Mouse (Mus musculus) midbrain, embryonic 12.5 days (tissue): Measurements from ENCODE around the gene Npl. TPM values are rescaled to one million over a fixed set of nuclear protein-coding genes. Genes with fewer than 3 reads are reported as not detected.
"Not testable (repeated sequence)": the region's sequence is repeated elsewhere in the genome, so short reads cannot be mapped to it uniquely, and the experiment has no call there.

Experiments used
- ATAC-seq: fragments of 200-750 bp; cut with Nextera tagmentation; 2 replicates; pipeline ENCODE4 v1.8.0; 2017; ENCODE audit warnings: low read depth, moderate TSS enrichment, moderate library complexity; ENCODE audit not compliant: low FRiP score
- H3K27ac ChIP-seq: fragments of 300-500 bp; sonication (generic); replicated peaks from 2 replicates; pipeline ENCODE4 v1.5.1; 2016; ENCODE audit warnings: mild to moderate bottlenecking
- H3K27me3 ChIP-seq: fragments of 300-500 bp; sonication (generic); 2 replicates; pipeline ENCODE4 v1.6.1; 2016; ENCODE audit warnings: mild to moderate bottlenecking
- H3K36me3 ChIP-seq: fragments of 300-500 bp; sonication (generic); 2 replicates; pipeline ENCODE4 v1.6.1; 2016
- H3K4me1 ChIP-seq: fragments of 300-500 bp; sonication (generic); 2 replicates; pipeline ENCODE4 v1.6.1; 2016
- H3K4me2 ChIP-seq: fragments of 300-500 bp; sonication (generic); replicated peaks from 2 replicates; pipeline ENCODE4 v1.6.1; 2016; ENCODE audit warnings: mild to moderate bottlenecking, moderate library complexity
- H3K4me3 ChIP-seq: fragments of 300-500 bp; sonication (generic); 2 replicates; pipeline ENCODE4 v1.5.1; 2016; ENCODE audit warnings: mild to moderate bottlenecking
- H3K9ac ChIP-seq: fragments of 300-500 bp; sonication (generic); replicated peaks from 2 replicates; pipeline ENCODE4 v1.6.1; 2016; ENCODE audit warnings: mild to moderate bottlenecking, moderate library complexity
- H3K9me3 ChIP-seq: fragments of 300-500 bp; sonication (generic); 2 replicates; pipeline ENCODE4 v1.6.1; 2016; ENCODE audit warnings: mild to moderate bottlenecking
- WGBS: fragments of 180-500 bp; shearing (Covaris S2); methylation state at CpG from one replicate; pipeline ENCODE4 v1.1.7; 2016; 5-methylcytosine and 5-hydroxymethylcytosine counted together
- polyA plus RNA-seq: library from polyadenylated mRNA; unstranded; fragments of >200 nt; fragmentation: Nextera tagmentation; extraction: Ambion mirVana; gene quantifications from 2 replicates; pipeline ENCODE4 v1.2.1, GENCODE M21; 2016

The Npl gene
- polyA plus RNA-seq, 1 experiment from 2014 or later = 16.7 TPM

DNA sequence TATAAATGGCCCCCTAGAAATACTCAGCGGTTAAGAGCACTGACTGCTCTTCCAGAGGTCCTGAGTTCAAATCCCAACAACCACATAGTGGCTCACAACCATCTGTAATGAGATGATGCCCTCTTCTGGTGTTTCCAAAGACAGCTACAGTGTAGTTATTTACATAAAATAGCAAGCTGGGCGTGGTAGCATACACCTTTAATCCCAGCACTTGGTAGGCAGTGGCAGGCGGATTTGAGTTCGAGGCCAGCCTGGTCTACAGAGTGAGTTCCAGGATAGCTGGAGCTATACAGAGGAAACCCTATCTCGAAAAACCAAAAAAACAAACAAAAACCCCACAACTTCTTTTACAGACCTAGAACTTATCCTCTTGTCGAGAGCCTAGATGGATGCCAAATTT is 63.7 kb downstream of the Npl start:
- peaks cover 15% of the 10 kb centered on the region for H3K36me3 ChIP-seq
- peaks cover 25% of the 10 kb centered on the region for H3K4me1 ChIP-seq
- H3K27me3 ChIP-seq, H3K27ac ChIP-seq, H3K9me3 ChIP-seq, ATAC-seq: not testable (repeated sequence)
- peak overlapping the region; percentile 98 for H3K9ac ChIP-seq
- H3K4me2 ChIP-seq = peak overlapping the region; percentile 91
- 11% methylated on average over 6 of the region's 6 CpGs for WGBS
- H3K4me3 ChIP-seq = peak overlapping the region; percentile 100

DNA sequence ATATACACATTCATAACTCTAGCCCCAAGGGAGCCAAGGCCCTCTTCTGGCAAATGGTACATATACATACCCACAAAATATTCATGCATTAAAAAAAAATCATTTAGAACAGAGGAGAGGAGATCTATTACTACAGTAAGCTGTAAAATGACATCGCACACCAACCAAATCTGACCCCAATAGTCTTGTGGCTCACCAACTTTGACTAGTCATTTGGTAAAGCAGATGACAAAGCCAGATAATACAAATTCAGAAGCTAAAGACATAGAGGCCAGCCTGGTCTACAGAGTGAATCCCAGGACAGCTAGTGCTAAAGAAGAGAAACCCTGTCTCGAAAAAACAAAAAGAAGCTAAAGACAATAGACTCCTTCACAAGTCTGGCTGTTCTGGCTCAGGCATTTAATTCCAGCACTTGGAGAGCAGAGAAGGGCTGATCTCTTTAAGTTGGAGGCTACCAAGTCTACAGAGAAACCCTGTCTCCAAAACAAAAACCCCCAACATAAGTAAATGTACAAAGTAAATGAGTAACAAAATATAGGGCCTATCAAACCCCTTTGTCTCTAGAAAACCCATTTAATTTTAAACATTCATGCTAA is 64.5 kb downstream of the Npl start:
- Histone ChIP-seq H3K9me3 (no peaks in the 10 kb centered on the region), H3K4me3 (peak overlapping the region; percentile 100), H3K4me1 (peaks cover 25% of the 10 kb centered on the region), H3K27me3 (no peaks in the 10 kb centered on the region), H3K4me2 (peak overlapping the region; percentile 91), H3K36me3 (peaks cover 23% of the 10 kb centered on the region), H3K27ac (no peak overlapping the region), H3K9ac (peak overlapping the region; percentile 52; the same call in 1 of the 2 replicates)
- no peak for ATAC-seq
- WGBS = 43% methylated on average over 2 of the region's 2 CpGs

GRCm38 (mm10) chr1:153481025-153481412 is 68.8 kb downstream of the Npl start:
- Histone ChIP-seq H3K4me1 (peaks cover 23% of the 10 kb centered on the region), H3K27me3 (no peaks in the 10 kb centered on the region), H3K4me3 (no peak overlapping the region), H3K9ac (no peak overlapping the region), H3K27ac (no peak overlapping the region), H3K36me3 (peaks cover 61% of the 10 kb centered on the region), H3K4me2 (no peak overlapping the region), H3K9me3 (no peaks in the 10 kb centered on the region)
- ATAC-seq = peak; percentile 52; the same call in 1 of the 2 replicates
- 56% methylated on average over 1 of the region's 1 CpGs for WGBS

- Histone ChIP-seq H3K9ac (no peak overlapping the region), H3K36me3 (peaks cover 63% of the 10 kb centered on the region), H3K4me1 (peaks cover 20% of the 10 kb centered on the region), H3K4me3 (no peak overlapping the region), H3K27ac (no peak overlapping the region), H3K27me3 (no peaks in the 10 kb centered on the region), H3K9me3 (no peaks in the 10 kb centered on the region), H3K4me2 (no peak overlapping the region)
- WGBS = 57% methylated on average over 1 of the region's 1 CpGs
- ATAC-seq = peak; percentile 34; the same call in 1 of the 2 replicates
Measured at GRCm38 (mm10) chr1:153480386-153481024, 69.3 kb downstream of the Npl start.

DNA sequence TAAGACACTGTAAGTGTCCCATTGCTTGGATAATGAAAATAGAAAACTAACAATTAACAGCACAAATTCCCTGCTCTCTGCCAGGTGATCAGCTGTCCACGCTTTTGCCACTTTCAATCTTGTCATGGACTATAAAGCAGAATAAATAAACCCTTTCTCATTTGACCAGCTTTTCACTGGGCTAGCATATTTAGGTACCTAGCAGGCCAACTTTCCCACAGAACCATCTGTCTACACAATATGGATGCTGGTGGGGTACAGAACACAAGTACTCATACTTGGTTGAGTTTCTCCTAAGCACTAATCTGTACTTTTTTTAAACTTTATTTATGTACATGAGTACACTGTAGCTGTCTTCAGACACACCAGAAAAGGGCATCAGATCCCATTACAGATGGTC is 70.5 kb downstream of the Npl start:
- Histone ChIP-seq H3K27ac (no peak overlapping the region), H3K4me2 (no peak overlapping the region), H3K9ac (no peak overlapping the region), H3K36me3 (peaks cover 73% of the 10 kb centered on the region), H3K27me3 (no peaks in the 10 kb centered on the region), H3K4me1 (peaks cover 8% of the 10 kb centered on the region), H3K9me3 (no peaks in the 10 kb centered on the region), H3K4me3 (no peak overlapping the region)
- 84% methylated on average over 1 of the region's 1 CpGs for WGBS
- ATAC-seq = no peak

DNA sequence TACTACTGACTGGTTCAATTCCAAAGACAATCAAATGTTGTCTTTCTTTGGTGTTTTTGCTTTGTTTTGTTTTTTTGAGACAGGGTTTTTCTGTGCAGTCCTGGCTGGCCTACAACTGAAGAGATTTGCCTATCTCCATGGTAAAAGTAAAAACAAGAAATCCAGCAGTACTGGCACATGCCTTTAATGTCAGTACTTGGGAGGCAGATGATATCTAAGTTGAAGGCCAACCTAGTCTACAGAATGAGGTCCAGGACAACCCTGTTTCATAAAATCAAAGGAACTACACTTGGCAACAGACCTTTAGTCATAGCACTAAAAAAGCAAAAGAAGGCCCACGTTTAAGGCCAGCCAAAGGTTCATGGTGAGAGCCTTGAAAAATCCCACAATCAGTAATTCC is 88.0 kb downstream of the Npl start:
- Histone ChIP-seq H3K4me2 (no peak overlapping the region), H3K9ac (no peak overlapping the region), H3K4me1 (no peaks in the 10 kb centered on the region), H3K4me3 (no peak overlapping the region), H3K9me3 (no peaks in the 10 kb centered on the region), H3K27ac (no peak overlapping the region), H3K27me3 (no peaks in the 10 kb centered on the region), H3K36me3 (peaks cover 88% of the 10 kb centered on the region)
- WGBS = 91% methylated on average over 1 of the region's 1 CpGs
- no peak for ATAC-seq

DNA sequence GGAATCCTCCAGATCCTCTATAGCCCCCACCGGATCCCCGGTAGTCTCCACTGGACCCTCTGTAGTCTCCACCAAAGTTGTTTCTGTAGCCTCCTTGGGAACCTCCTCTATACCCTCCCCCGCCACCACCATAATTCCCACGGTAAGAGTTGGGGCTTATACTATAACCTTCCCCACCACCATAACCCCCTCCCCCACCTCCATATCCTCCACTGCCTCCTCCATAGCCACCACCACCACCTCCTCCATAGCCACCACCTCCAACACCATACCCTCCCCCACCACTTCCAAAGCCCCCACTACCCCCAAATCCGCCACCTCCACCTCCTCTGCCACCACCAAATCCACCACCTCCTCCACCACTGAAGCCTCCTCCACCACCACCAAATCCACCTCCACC is 93.7 kb downstream of the Npl start:
- ATAC-seq = peak; percentile 50; the same call in 1 of the 2 replicates

GRCm38 (mm10) chr1:153453146-153453642 is 96.7 kb downstream of the Npl start:
- Histone ChIP-seq H3K4me3 (no peak overlapping the region), H3K27ac (0 out of 2 replicates have a peak overlapping the region, but pooled peaks have one; percentile 15), H3K4me1 (no peaks in the 10 kb centered on the region), H3K36me3 (peaks cover 39% of the 10 kb centered on the region), H3K27me3 (no peaks in the 10 kb centered on the region), H3K9ac (no peak overlapping the region), H3K4me2 (no peak overlapping the region), H3K9me3 (no peaks in the 10 kb centered on the region)
- 85% methylated on average over 3 of the region's 3 CpGs for WGBS
- no peak for ATAC-seq

More for the DNA sequence above, 93.7 kb downstream of the Npl start:
- Histone ChIP-seq H3K27ac (no peak overlapping the region), H3K9ac (no peak overlapping the region), H3K9me3 (no peaks in the 10 kb centered on the region), H3K4me2 (no peak overlapping the region), H3K27me3 (no peaks in the 10 kb centered on the region), H3K4me1 (no peaks in the 10 kb centered on the region), H3K36me3 (peaks cover 67% of the 10 kb centered on the region), H3K4me3 (no peak overlapping the region)
- 89% methylated on average over 5 of the region's 5 CpGs for WGBS

Other genes starting within 250 kb of the Npl start
- 25.0 and 26.9 TPM in 2 replicates for gene Lamc1, start 217.3 kb downstream of the Npl start, polyA plus RNA-seq
- 0.17 and 0.22 TPM in 2 replicates for gene Shcbp1l, start 124.9 kb downstream of the Npl start, polyA plus RNA-seq
- gene Dhx9, start 62.4 kb downstream of the Npl start, polyA plus RNA-seq = 50.3 and 53.9 TPM in 2 replicates
- gene Rgs8, start 103.0 kb upstream of the Npl start, polyA plus RNA-seq = 24.5 and 26.4 TPM in 2 replicates
- gene Rgs16, start 190.3 kb upstream of the Npl start, polyA plus RNA-seq = 46.3 and 53.3 TPM in 2 replicates
- gene Rnasel, start 199.4 kb upstream of the Npl start, polyA plus RNA-seq = 42.1 and 42.9 TPM in 2 replicates